Mouse (Mus musculus): ENCODE measurements around the gene Ralb.

GRCm38 (mm10) chr1:119537651-119538050 lies 33.1 kb upstream of the Ralb start:
- TF ChIP-seq POLR2A (IDR thresholded peaks at IDR 0.05; ENCODE audit: low read depth, low read length) (no peak), CTCF (conservative IDR thresholded peaks at IDR 0.05; ENCODE audit: insufficient read depth, insufficient read length, low read depth, low read length) (no peak)

Data from kidney, adult 2 months (tissue).